Mouse (Mus musculus): ENCODE results near the gene Lamc1.

DNA sequence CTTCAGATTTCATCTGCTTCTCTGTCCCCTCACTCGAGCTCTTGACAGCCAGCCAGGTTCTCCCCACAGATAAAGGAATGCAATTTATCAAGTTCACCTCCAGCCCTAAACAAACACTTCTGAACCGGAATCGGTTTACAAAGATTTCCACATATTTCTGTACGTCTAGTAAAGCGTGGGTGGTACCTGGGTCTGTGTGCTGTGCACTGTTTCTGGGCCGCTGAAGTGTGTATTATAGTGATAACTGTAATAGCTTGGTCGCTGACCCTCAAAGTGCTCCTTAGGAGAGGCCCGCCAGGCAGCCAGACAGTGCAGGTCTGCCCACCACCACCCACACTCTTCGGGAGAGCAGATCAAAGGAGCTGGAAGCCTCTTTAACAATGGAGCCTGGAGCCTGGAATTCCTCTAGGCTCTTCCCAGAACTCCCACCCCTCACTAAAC is 160.3 kb downstream of the Lamc1 start:
- TF ChIP-seq POLR2A (IDR thresholded peaks at IDR 0.05; ENCODE audit: borderline replicate concordance, extremely low read depth, low read depth, low read length) (no peak), CTCF (IDR thresholded peaks at IDR 0.05; ENCODE audit: insufficient read depth, low read length) (no peak)
